Mouse (Mus musculus): Measurements from ENCODE around the gene Rptor.

- TF ChIP-seq CTCF (IDR thresholded peaks at IDR 0.05 in 2 of 3, conservative IDR thresholded peaks at IDR 0.05 in 1 of 3; ENCODE audit: control insufficient read depth in 1 of 3, insufficient read depth in 1 of 3, low read depth in 2 of 3, low read length in 3 of 3, poor library complexity in 1 of 3, severe bottlenecking in 1 of 3), result no peak
- no peak for TF ChIP-seq TCF12 (IDR thresholded peaks at IDR 0.05; ENCODE audit: low read depth, low read length)
- no peak for TF ChIP-seq POLR2A (IDR thresholded peaks at IDR 0.05; ENCODE audit: control insufficient read depth in 1 of 2, insufficient read depth in 1 of 2, low read depth in 1 of 2, low read length in 2 of 2, poor library complexity in 1 of 2)
- no peak for TF ChIP-seq JUND (IDR thresholded peaks at IDR 0.05; ENCODE audit: low read depth, low read length)
- no peak for TF ChIP-seq BHLHE40 (IDR thresholded peaks at IDR 0.05; ENCODE audit: borderline replicate concordance, low read depth, low read length)
These were observed 289.0 kb downstream of the Rptor start for GRCm38 (mm10) chr11:119891601-119892215.

Data from MEL (cell line).